Mouse (Mus musculus) forebrain, embryonic 11.5 days (tissue): ENCODE data around the gene Ccr1. TPM values are rescaled to one million over a fixed set of nuclear protein-coding genes. Genes with fewer than 3 reads are reported as not detected.
"Not testable (repeated sequence)": the region's sequence is repeated elsewhere in the genome, so short reads cannot be mapped to it uniquely, and the experiment has no call there.

ENCODE experiments used
- ATAC-seq: fragments of 200-750 bp; cut with Nextera tagmentation; replicated peaks from 2 replicates; pipeline ENCODE4 v1.8.0; 2017; ENCODE audit warnings: moderate TSS enrichment; ENCODE audit not compliant: low FRiP score
- DNase-seq: peaks from one replicate; pipeline ENCODE4 v3.0.0-alpha.2; 2017; ENCODE audit warnings: low spot score
- H3K27ac ChIP-seq: fragments of 300-500 bp; sonication (generic); 2 replicates; pipeline ENCODE4 v1.5.1; 2014; ENCODE audit warnings: low read depth, low read length
- H3K27me3 ChIP-seq: fragments of 300-500 bp; sonication (generic); 2 replicates; pipeline ENCODE4 v1.6.1; 2014; ENCODE audit warnings: mild to moderate bottlenecking, low read length, mixed read lengths; ENCODE audit not compliant: control insufficient read depth, insufficient read depth
- H3K36me3 ChIP-seq: fragments of 300-500 bp; sonication (generic); 2 replicates; pipeline ENCODE4 v1.6.1; 2014; ENCODE audit warnings: mild to moderate bottlenecking, low read length, moderate library complexity, mixed read lengths; ENCODE audit not compliant: control insufficient read depth, insufficient read depth
- H3K4me1 ChIP-seq: fragments of 300-500 bp; sonication (generic); replicated peaks from 2 replicates; pipeline ENCODE4 v1.6.1; 2014; ENCODE audit warnings: low read length, mixed read lengths; ENCODE audit not compliant: control insufficient read depth, insufficient read depth
- H3K4me2 ChIP-seq: fragments of 300-500 bp; sonication (generic); 2 replicates; pipeline ENCODE4 v1.6.1; 2014; ENCODE audit warnings: low read depth, mild to moderate bottlenecking, low read length, moderate library complexity, mixed read lengths; ENCODE audit not compliant: severe bottlenecking
- H3K4me3 ChIP-seq: fragments of 300-500 bp; sonication (generic); 2 replicates; pipeline ENCODE4 v1.5.1; 2014; ENCODE audit warnings: low read depth, low read length
- H3K9ac ChIP-seq: fragments of 300-500 bp; sonication (generic); 2 replicates; pipeline ENCODE4 v1.6.1; 2014; ENCODE audit warnings: low read length
- H3K9me3 ChIP-seq: fragments of 300-500 bp; sonication (generic); 2 replicates; pipeline ENCODE4 v1.6.1; 2016; ENCODE audit warnings: low read length, mixed read lengths; ENCODE audit not compliant: control insufficient read depth
- WGBS: fragments of 180-500 bp; shearing (Covaris S2); extraction: QIAGEN DNeasy Blood & Tissue Kit; methylation state at CpG from one replicate; pipeline ENCODE4 v1.1.7; 2014; 5-methylcytosine and 5-hydroxymethylcytosine counted together
- polyA plus RNA-seq: library from polyadenylated mRNA; unstranded; fragments of >200 nt; fragmentation: Nextera tagmentation; extraction: Ambion mirVana; gene quantifications from 2 replicates; pipeline ENCODE4 v1.2.1, GENCODE M21; 2014

The Ccr1 gene
- polyA plus RNA-seq, 1 experiment from 2014 or later, result 0.60 TPM

GRCm38 (mm10) chr9:123989671-123990070 lies 21.2 kb upstream of the Ccr1 start:
- H3K4me2 ChIP-seq, result no peak overlapping the region
- no peaks in the 10 kb centered on the region for H3K4me1 ChIP-seq
- no peaks in the 10 kb centered on the region for H3K9me3 ChIP-seq
- H3K4me3 ChIP-seq, result no peak overlapping the region
- DNase-seq, result no peak
- WGBS, result 100% methylated on average over 2 of the region's 3 CpGs
- H3K9ac ChIP-seq, result no peak overlapping the region
- H3K27ac ChIP-seq, result no peak overlapping the region
- no peak for ATAC-seq
- no peaks in the 10 kb centered on the region for H3K36me3 ChIP-seq
- no peaks in the 10 kb centered on the region for H3K27me3 ChIP-seq

- no peak overlapping the region for H3K27ac ChIP-seq
- ATAC-seq (no peak), DNase-seq (no peak)
- H3K4me2 ChIP-seq, result no peak overlapping the region
- H3K4me1 ChIP-seq, result no peaks in the 10 kb centered on the region
- no peaks in the 10 kb centered on the region for H3K36me3 ChIP-seq
- no peak overlapping the region for H3K9ac ChIP-seq
- 82% methylated on average over 2 of the region's 2 CpGs for WGBS
- no peak overlapping the region for H3K4me3 ChIP-seq
- no peaks in the 10 kb centered on the region for H3K9me3 ChIP-seq
- no peaks in the 10 kb centered on the region for H3K27me3 ChIP-seq
Measured at GRCm38 (mm10) chr9:123986217-123986616, 17.7 kb upstream of the Ccr1 start.

- no peak overlapping the region for H3K4me2 ChIP-seq
- H3K9me3 ChIP-seq, result no peaks in the 10 kb centered on the region
- no peaks in the 10 kb centered on the region for H3K36me3 ChIP-seq
- no peaks in the 10 kb centered on the region for H3K27me3 ChIP-seq
- DNase-seq, result no peak
- no peak overlapping the region for H3K9ac ChIP-seq
- no peaks in the 10 kb centered on the region for H3K4me1 ChIP-seq
- ATAC-seq, result no peak
- no peak overlapping the region for H3K27ac ChIP-seq
- no peak overlapping the region for H3K4me3 ChIP-seq
Measured at GRCm38 (mm10) chr9:123984943-123985342, 16.5 kb upstream of the Ccr1 start.

GRCm38 (mm10) chr9:123982720-123983119 lies 14.2 kb upstream of the Ccr1 start:
- no peak overlapping the region for H3K27ac ChIP-seq
- no peak for DNase-seq
- WGBS, result 93% methylated on average over 1 of the region's 1 CpGs

GRCm38 (mm10) chr9:123981909-123982308 lies 13.4 kb upstream of the Ccr1 start:
- WGBS, result 83% methylated on average over 4 of the region's 4 CpGs
- DNase-seq (no peak), ATAC-seq (no peak)
- H3K9ac ChIP-seq, result no peak overlapping the region
- no peak overlapping the region for H3K4me3 ChIP-seq
- H3K4me1 ChIP-seq, result no peaks in the 10 kb centered on the region
- H3K4me2 ChIP-seq, result no peak overlapping the region
- no peaks in the 10 kb centered on the region for H3K9me3 ChIP-seq
- H3K36me3 ChIP-seq, result no peaks in the 10 kb centered on the region
- H3K27ac ChIP-seq, result no peak overlapping the region
- no peaks in the 10 kb centered on the region for H3K27me3 ChIP-seq

More at GRCm38 (mm10) chr9:123982720-123983119, 14.2 kb upstream of the Ccr1 start:
- ATAC-seq, result no peak
- Histone ChIP-seq H3K9me3 (no peaks in the 10 kb centered on the region), H3K36me3 (no peaks in the 10 kb centered on the region), H3K27me3 (no peaks in the 10 kb centered on the region), H3K4me1 (no peaks in the 10 kb centered on the region), H3K9ac (no peak overlapping the region), H3K4me2 (no peak overlapping the region), H3K4me3 (no peak overlapping the region)

- not testable (repeated sequence) for H3K9ac ChIP-seq, DNase-seq, H3K36me3 ChIP-seq, H3K27me3 ChIP-seq, H3K4me1 ChIP-seq, H3K4me3 ChIP-seq, H3K4me2 ChIP-seq, H3K27ac ChIP-seq, H3K9me3 ChIP-seq, ATAC-seq
- no CpG with 5 or more reads among the region's 3 CpGs for WGBS
Measured at GRCm38 (mm10) chr9:123980858-123981475, 12.5 kb upstream of the Ccr1 start.

GRCm38 (mm10) chr9:123978308-123978707 lies 9.8 kb upstream of the Ccr1 start, which contains the start of gene Ccr1l1:
Gene Ccr1l1 (minus strand): TSS chr9:123978408.
- Histone ChIP-seq H3K4me3 (no peak within 1 kb of the TSS), H3K9me3 (no peaks in the 10 kb centered on the region), H3K4me1 (no peaks in the 10 kb centered on the region), H3K4me2 (no peak within 1 kb of the TSS), H3K27me3 (no peaks in the 10 kb centered on the region), H3K9ac (no peak within 1 kb of the TSS), H3K36me3 (no peaks in the 10 kb centered on the region), H3K27ac (no peak within 1 kb of the TSS)
- ATAC-seq (no peak), DNase-seq (no peak)
- 94% methylated on average over 1 of the region's 1 CpGs for WGBS

GRCm38 (mm10) chr9:123976876-123977663 lies 8.6 kb upstream of the Ccr1 start:
- H3K4me1 ChIP-seq, result no peaks in the 10 kb centered on the region
- ATAC-seq (no peak), DNase-seq (no peak)
- no peak overlapping the region for H3K27ac ChIP-seq
- H3K4me3 ChIP-seq, result no peak overlapping the region
- 85% methylated on average over 9 of the region's 9 CpGs for WGBS
- H3K9ac ChIP-seq, result no peak overlapping the region
- H3K9me3 ChIP-seq, result no peaks in the 10 kb centered on the region
- H3K4me2 ChIP-seq, result no peak overlapping the region
- H3K27me3 ChIP-seq, result no peaks in the 10 kb centered on the region
- H3K36me3 ChIP-seq, result no peaks in the 10 kb centered on the region

GRCm38 (mm10) chr9:123975630-123976029 lies 7.1 kb upstream of the Ccr1 start:
- Histone ChIP-seq H3K4me2 (no peak overlapping the region), H3K27ac (no peak overlapping the region), H3K36me3 (no peaks in the 10 kb centered on the region), H3K4me1 (no peaks in the 10 kb centered on the region), H3K27me3 (no peaks in the 10 kb centered on the region), H3K9me3 (no peaks in the 10 kb centered on the region), H3K4me3 (no peak overlapping the region), H3K9ac (no peak overlapping the region)
- no peak for DNase-seq
- ATAC-seq, result no peak
- 80% methylated on average over 2 of the region's 2 CpGs for WGBS
